Mouse (Mus musculus) retina, postnatal 7 days (tissue): ENCODE measurements around the gene Sgsm1.

Experiments used
- DNase-seq: peaks from one replicate; pipeline ENCODE4 v3.0.0-alpha.2; 2012; ENCODE audit warnings: low read depth, low spot score

Gene Sgsm1

GRCm38 (mm10) chr5:113218617-113219235, 91.9 kb downstream of the Sgsm1 start:
- no peak for DNase-seq

GRCm38 (mm10) chr5:113217076-113217475, 93.5 kb downstream of the Sgsm1 start:
- DNase-seq, result no peak

- DNase-seq, result no peak
Measured at GRCm38 (mm10) chr5:113216328-113216960, 94.1 kb downstream of the Sgsm1 start.

GRCm38 (mm10) chr5:113215610-113216011, 95.0 kb downstream of the Sgsm1 start:
- DNase-seq, result no peak

GRCm38 (mm10) chr5:113214455-113214854, 96.1 kb downstream of the Sgsm1 start:
- no peak for DNase-seq

GRCm38 (mm10) chr5:113214041-113214440, 96.5 kb downstream of the Sgsm1 start:
- no peak for DNase-seq

- DNase-seq, result no peak
Measured at GRCm38 (mm10) chr5:113212156-113212835, 98.3 kb downstream of the Sgsm1 start.

GRCm38 (mm10) chr5:113210314-113210713, 100.3 kb downstream of the Sgsm1 start:
- DNase-seq, result no peak

GRCm38 (mm10) chr5:113209898-113210297, 100.7 kb downstream of the Sgsm1 start:
- no peak for DNase-seq

GRCm38 (mm10) chr5:113209401-113209750, 101.2 kb downstream of the Sgsm1 start:
- no peak for DNase-seq

GRCm38 (mm10) chr5:113208622-113209400, 101.8 kb downstream of the Sgsm1 start:
- DNase-seq, result no peak

GRCm38 (mm10) chr5:113208048-113208447, 102.5 kb downstream of the Sgsm1 start:
- DNase-seq, result no peak

GRCm38 (mm10) chr5:113206670-113207352, 103.8 kb downstream of the Sgsm1 start:
- no peak for DNase-seq

GRCm38 (mm10) chr5:113204193-113204592, 106.4 kb downstream of the Sgsm1 start:
- no peak for DNase-seq

GRCm38 (mm10) chr5:113199772-113200134, 110.8 kb downstream of the Sgsm1 start:
- DNase-seq, result no peak

- DNase-seq, result no peak
Measured at GRCm38 (mm10) chr5:113199126-113199771, 111.3 kb downstream of the Sgsm1 start.

- DNase-seq, result no peak
Measured at GRCm38 (mm10) chr5:113196916-113197794, 113.4 kb downstream of the Sgsm1 start.

GRCm38 (mm10) chr5:113195907-113196306, 114.7 kb downstream of the Sgsm1 start:
- no peak for DNase-seq

- no peak for DNase-seq
Measured at GRCm38 (mm10) chr5:113195451-113195850, 115.1 kb downstream of the Sgsm1 start.

- no peak for DNase-seq
Measured at GRCm38 (mm10) chr5:113193762-113194161, 116.8 kb downstream of the Sgsm1 start.
